Mouse (Mus musculus): ENCODE measurements around the gene H2-Eb1. TPM values are rescaled to one million over a fixed set of nuclear protein-coding genes. Genes with fewer than 3 reads are reported as not detected.
A peak's percentile ranks its signal among the peaks of the same experiment; 100 is the strongest.

The H2-Eb1 gene
- polyA plus RNA-seq, 1 experiment from 2014 or later: 4.1 TPM

GRCm38 (mm10) chr17:34285848-34286247 lies 19.8 kb upstream of the H2-Eb1 start:
- H3K4me2 ChIP-seq (ENCODE audit: low read depth, low read length): no peak overlapping the region
- 28% methylated on average over 4 of the region's 4 CpGs for WGBS
- no peaks in the 10 kb centered on the region for H3K27me3 ChIP-seq (replicated peaks; ENCODE audit: control insufficient read depth, insufficient read depth, low read length)
- H3K9ac ChIP-seq (ENCODE audit: low read depth, low read length): no peak overlapping the region
- H3K4me3 ChIP-seq (ENCODE audit: low read depth, low read length): no peak overlapping the region
- H3K27ac ChIP-seq (replicated peaks; ENCODE audit: low read depth, low read length): no peak overlapping the region
- ATAC-seq (ENCODE audit: low read depth) (no peak), DNase-seq (ENCODE audit: low spot score) (no peak)
- H3K9me3 ChIP-seq (ENCODE audit: control insufficient read depth, low read length): no peaks in the 10 kb centered on the region
- no peaks in the 10 kb centered on the region for H3K36me3 ChIP-seq (ENCODE audit: control insufficient read depth, insufficient read depth, low read length)
- H3K4me1 ChIP-seq (ENCODE audit: control insufficient read depth, insufficient read depth, low read length): no peaks in the 10 kb centered on the region

GRCm38 (mm10) chr17:34286501-34286900 lies 19.2 kb upstream of the H2-Eb1 start:
- H3K4me1 ChIP-seq (ENCODE audit: control insufficient read depth, insufficient read depth, low read length): no peaks in the 10 kb centered on the region
- WGBS: 77% methylated on average over 5 of the region's 5 CpGs
- no peak for ATAC-seq (ENCODE audit: low read depth)

GRCm38 (mm10) chr17:34286999-34287398 lies 18.7 kb upstream of the H2-Eb1 start:
- DNase-seq (ENCODE audit: low spot score) (no peak), ATAC-seq (ENCODE audit: low read depth) (no peak)
- no peaks in the 10 kb centered on the region for H3K27me3 ChIP-seq (replicated peaks; ENCODE audit: control insufficient read depth, insufficient read depth, low read length)
- H3K27ac ChIP-seq (replicated peaks; ENCODE audit: low read depth, low read length): no peak overlapping the region
- no peak overlapping the region for H3K9ac ChIP-seq (ENCODE audit: low read depth, low read length)
- 67% methylated on average over 6 of the region's 6 CpGs for WGBS
- no peak overlapping the region for H3K4me2 ChIP-seq (ENCODE audit: low read depth, low read length)
- no peaks in the 10 kb centered on the region for H3K36me3 ChIP-seq (ENCODE audit: control insufficient read depth, insufficient read depth, low read length)
- H3K4me1 ChIP-seq (ENCODE audit: control insufficient read depth, insufficient read depth, low read length): no peaks in the 10 kb centered on the region
- no peaks in the 10 kb centered on the region for H3K9me3 ChIP-seq (ENCODE audit: control insufficient read depth, low read length)
- no peak overlapping the region for H3K4me3 ChIP-seq (ENCODE audit: low read depth, low read length)

More at GRCm38 (mm10) chr17:34286501-34286900, 19.2 kb upstream of the H2-Eb1 start:
- no peak overlapping the region for H3K9ac ChIP-seq (ENCODE audit: low read depth, low read length)
- H3K36me3 ChIP-seq (ENCODE audit: control insufficient read depth, insufficient read depth, low read length): no peaks in the 10 kb centered on the region
- no peak for DNase-seq (ENCODE audit: low spot score)
- no peak overlapping the region for H3K4me3 ChIP-seq (ENCODE audit: low read depth, low read length)
- H3K27ac ChIP-seq (replicated peaks; ENCODE audit: low read depth, low read length): no peak overlapping the region
- no peaks in the 10 kb centered on the region for H3K9me3 ChIP-seq (ENCODE audit: control insufficient read depth, low read length)
- no peak overlapping the region for H3K4me2 ChIP-seq (ENCODE audit: low read depth, low read length)
- H3K27me3 ChIP-seq (replicated peaks; ENCODE audit: control insufficient read depth, insufficient read depth, low read length): no peaks in the 10 kb centered on the region

- Histone ChIP-seq H3K9ac (ENCODE audit: low read depth, low read length) (no peak within 1 kb of the TSS), H3K27ac (replicated peaks; ENCODE audit: low read depth, low read length) (no peak within 1 kb of the TSS), H3K27me3 (replicated peaks; ENCODE audit: control insufficient read depth, insufficient read depth, low read length) (no peaks in the 10 kb centered on the region), H3K4me3 (ENCODE audit: low read depth, low read length) (no peak within 1 kb of the TSS), H3K4me2 (ENCODE audit: low read depth, low read length) (no peak within 1 kb of the TSS), H3K36me3 (ENCODE audit: control insufficient read depth, insufficient read depth, low read length) (no peaks in the 10 kb centered on the region), H3K9me3 (ENCODE audit: control insufficient read depth, low read length) (no peaks in the 10 kb centered on the region), H3K4me1 (ENCODE audit: control insufficient read depth, insufficient read depth, low read length) (no peaks in the 10 kb centered on the region)
- 12% methylated on average over 8 of the region's 8 CpGs for WGBS
- ATAC-seq (ENCODE audit: low read depth) (peak; percentile 88; the same call in 1 of the 2 replicates), DNase-seq (ENCODE audit: low spot score) (peak; percentile 84)
Measured at GRCm38 (mm10) chr17:34287648-34288047, 18.0 kb upstream of the H2-Eb1 start, which contains the start of gene H2-Aa. TSS of gene H2-Aa (minus strand) at chr17:34287823.

GRCm38 (mm10) chr17:34288131-34288530 lies 17.5 kb upstream of the H2-Eb1 start:
- WGBS: 53% methylated on average over 3 of the region's 3 CpGs
- no peak overlapping the region for H3K9ac ChIP-seq (ENCODE audit: low read depth, low read length)

GRCm38 (mm10) chr17:34291609-34292008 lies 14.1 kb upstream of the H2-Eb1 start:
- Histone ChIP-seq H3K9me3 (ENCODE audit: control insufficient read depth, low read length) (no peaks in the 10 kb centered on the region), H3K4me2 (ENCODE audit: low read depth, low read length) (no peak overlapping the region), H3K4me1 (ENCODE audit: control insufficient read depth, insufficient read depth, low read length) (no peaks in the 10 kb centered on the region; the same call in 1 of the 2 replicates), H3K9ac (ENCODE audit: low read depth, low read length) (no peak overlapping the region), H3K4me3 (ENCODE audit: low read depth, low read length) (no peak overlapping the region), H3K27ac (replicated peaks; ENCODE audit: low read depth, low read length) (no peak overlapping the region), H3K36me3 (ENCODE audit: control insufficient read depth, insufficient read depth, low read length) (no peaks in the 10 kb centered on the region), H3K27me3 (replicated peaks; ENCODE audit: control insufficient read depth, insufficient read depth, low read length) (no peaks in the 10 kb centered on the region)
- DNase-seq (ENCODE audit: low spot score) (peak; percentile 90), ATAC-seq (ENCODE audit: low read depth) (peak; percentile 92)
- WGBS: 15% methylated on average over 8 of the region's 8 CpGs

More at GRCm38 (mm10) chr17:34288131-34288530, 17.5 kb upstream of the H2-Eb1 start:
- H3K9me3 ChIP-seq (ENCODE audit: control insufficient read depth, low read length): no peaks in the 10 kb centered on the region
- no peak overlapping the region for H3K4me2 ChIP-seq (ENCODE audit: low read depth, low read length)
- H3K27me3 ChIP-seq (replicated peaks; ENCODE audit: control insufficient read depth, insufficient read depth, low read length): no peaks in the 10 kb centered on the region
- no peak overlapping the region for H3K27ac ChIP-seq (replicated peaks; ENCODE audit: low read depth, low read length)
- H3K4me3 ChIP-seq (ENCODE audit: low read depth, low read length): no peak overlapping the region
- no peaks in the 10 kb centered on the region for H3K36me3 ChIP-seq (ENCODE audit: control insufficient read depth, insufficient read depth, low read length)
- H3K4me1 ChIP-seq (ENCODE audit: control insufficient read depth, insufficient read depth, low read length): no peaks in the 10 kb centered on the region
- ATAC-seq (ENCODE audit: low read depth) (no peak), DNase-seq (ENCODE audit: low spot score) (no peak)

GRCm38 (mm10) chr17:34292570-34292969 lies 13.1 kb upstream of the H2-Eb1 start:
- H3K4me1 ChIP-seq (ENCODE audit: control insufficient read depth, insufficient read depth, low read length): no peaks in the 10 kb centered on the region; the same call in 1 of the 2 replicates
- no peaks in the 10 kb centered on the region for H3K27me3 ChIP-seq (replicated peaks; ENCODE audit: control insufficient read depth, insufficient read depth, low read length)
- H3K27ac ChIP-seq (replicated peaks; ENCODE audit: low read depth, low read length): no peak overlapping the region
- H3K4me3 ChIP-seq (ENCODE audit: low read depth, low read length): no peak overlapping the region
- ATAC-seq (ENCODE audit: low read depth) (no peak), DNase-seq (ENCODE audit: low spot score) (no peak)
- H3K9me3 ChIP-seq (ENCODE audit: control insufficient read depth, low read length): no peaks in the 10 kb centered on the region
- no peaks in the 10 kb centered on the region for H3K36me3 ChIP-seq (ENCODE audit: control insufficient read depth, insufficient read depth, low read length)
- no peak overlapping the region for H3K9ac ChIP-seq (ENCODE audit: low read depth, low read length)
- 88% methylated on average over 4 of the region's 4 CpGs for WGBS
- H3K4me2 ChIP-seq (ENCODE audit: low read depth, low read length): no peak overlapping the region

GRCm38 (mm10) chr17:34293533-34293932 lies 12.1 kb upstream of the H2-Eb1 start:
- no peaks in the 10 kb centered on the region; the same call in 1 of the 2 replicates for H3K4me1 ChIP-seq (ENCODE audit: control insufficient read depth, insufficient read depth, low read length)

GRCm38 (mm10) chr17:34294249-34294648 lies 11.4 kb upstream of the H2-Eb1 start:
- no peak overlapping the region for H3K4me2 ChIP-seq (ENCODE audit: low read depth, low read length)
- no peak overlapping the region for H3K27ac ChIP-seq (replicated peaks; ENCODE audit: low read depth, low read length)
- no peaks in the 10 kb centered on the region for H3K9me3 ChIP-seq (ENCODE audit: control insufficient read depth, low read length)
- 66% methylated on average over 4 of the region's 4 CpGs for WGBS
- no peak overlapping the region for H3K4me3 ChIP-seq (ENCODE audit: low read depth, low read length)
- no peaks in the 10 kb centered on the region for H3K27me3 ChIP-seq (replicated peaks; ENCODE audit: control insufficient read depth, insufficient read depth, low read length)
- no peaks in the 10 kb centered on the region; the same call in 1 of the 2 replicates for H3K4me1 ChIP-seq (ENCODE audit: control insufficient read depth, insufficient read depth, low read length)
- ATAC-seq (ENCODE audit: low read depth) (no peak), DNase-seq (ENCODE audit: low spot score) (no peak)
- no peaks in the 10 kb centered on the region for H3K36me3 ChIP-seq (ENCODE audit: control insufficient read depth, insufficient read depth, low read length)
- no peak overlapping the region for H3K9ac ChIP-seq (ENCODE audit: low read depth, low read length)

More at GRCm38 (mm10) chr17:34293533-34293932, 12.1 kb upstream of the H2-Eb1 start:
- Histone ChIP-seq H3K27me3 (replicated peaks; ENCODE audit: control insufficient read depth, insufficient read depth, low read length) (no peaks in the 10 kb centered on the region), H3K27ac (replicated peaks; ENCODE audit: low read depth, low read length) (no peak overlapping the region), H3K4me2 (ENCODE audit: low read depth, low read length) (no peak overlapping the region), H3K9me3 (ENCODE audit: control insufficient read depth, low read length) (no peaks in the 10 kb centered on the region), H3K4me3 (ENCODE audit: low read depth, low read length) (no peak overlapping the region), H3K9ac (ENCODE audit: low read depth, low read length) (no peak overlapping the region), H3K36me3 (ENCODE audit: control insufficient read depth, insufficient read depth, low read length) (no peaks in the 10 kb centered on the region)
- 61% methylated on average over 2 of the region's 2 CpGs for WGBS
- DNase-seq (ENCODE audit: low spot score) (no peak), ATAC-seq (ENCODE audit: low read depth) (no peak)
